Mouse (Mus musculus): ENCODE data around the gene Nxt1. TPM values are rescaled to one million over a fixed set of nuclear protein-coding genes. Genes with fewer than 3 reads are reported as not detected.

Gene Nxt1
- total and polyA plus RNA-seq, 2 experiments from 2014 or later, result 22.7 to 24.9 TPM

GRCm38 (mm10) chr2:148634466-148634865 is 37.9 kb upstream of the Nxt1 start:
- ATAC-seq (ENCODE audit: low FRiP score), result no peak
- WGBS, result 91% methylated on average over 4 of the region's 4 CpGs
- DNase-seq (ENCODE audit: low spot score), result no peak

DNA sequence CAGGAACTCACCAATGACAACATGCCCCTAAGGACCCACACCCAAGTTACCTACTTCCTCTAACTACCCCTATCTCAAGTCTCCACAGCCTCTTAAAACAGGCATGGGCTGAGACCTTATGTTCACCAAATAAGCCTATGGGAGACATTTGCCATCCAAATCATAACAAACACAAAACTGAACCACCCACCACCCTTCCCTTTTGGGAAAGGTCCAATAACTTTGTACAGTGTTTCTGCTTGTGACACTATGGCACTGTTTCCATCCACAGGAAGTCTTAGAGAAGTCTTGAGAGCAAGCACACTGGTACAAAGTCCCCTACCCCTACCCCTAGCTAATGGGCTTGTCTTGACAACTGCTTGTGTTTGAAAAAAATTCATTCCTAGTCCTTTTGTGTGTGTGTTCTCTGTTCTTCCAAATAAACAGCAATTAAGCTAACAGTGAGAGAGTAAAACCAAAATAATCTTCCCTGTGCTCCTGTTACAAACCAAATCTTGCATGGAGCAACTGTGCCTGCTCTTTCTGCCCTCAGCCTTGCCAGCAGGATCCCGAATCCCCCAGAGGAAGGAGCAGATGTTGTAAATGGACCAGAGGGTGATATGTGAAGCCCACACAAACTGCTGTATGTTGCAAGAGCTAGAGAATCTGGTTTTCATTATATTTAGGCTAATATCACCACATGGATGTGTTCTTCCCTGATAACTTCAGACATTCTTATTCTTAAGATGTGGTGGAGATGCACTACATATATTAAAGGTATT is 29.6 kb upstream of the Nxt1 start:
- no peak for DNase-seq (ENCODE audit: low spot score)
- no peaks in the 10 kb centered on the region for H3K27me3 ChIP-seq (ENCODE audit: insufficient read depth, low read length)
- H3K9me3 ChIP-seq (ENCODE audit: low read length), result no peaks in the 10 kb centered on the region
- ATAC-seq (ENCODE audit: low FRiP score), result no peak
- no peak overlapping the region for H3K27ac ChIP-seq (ENCODE audit: low read depth, low read length)
- no peak overlapping the region for H3K9ac ChIP-seq (replicated peaks; ENCODE audit: low read length, poor library complexity, severe bottlenecking)
- H3K4me1 ChIP-seq (ENCODE audit: insufficient read depth, low read length), result no peaks in the 10 kb centered on the region
- no peak overlapping the region for H3K4me2 ChIP-seq (ENCODE audit: low read depth, low read length, poor library complexity, severe bottlenecking)
- no peaks in the 10 kb centered on the region for H3K36me3 ChIP-seq (ENCODE audit: insufficient read depth, low read length)
- H3K4me3 ChIP-seq (ENCODE audit: low read depth, low read length), result no peak overlapping the region
- 64% methylated on average over 1 of the region's 1 CpGs for WGBS
- no peak for TF ChIP-seq CTCF (IDR thresholded peaks at IDR 0.05)

More at GRCm38 (mm10) chr2:148634466-148634865, 37.9 kb upstream of the Nxt1 start:
- TF ChIP-seq CTCF (IDR thresholded peaks at IDR 0.05), result no peak
- no peak overlapping the region for H3K4me3 ChIP-seq (ENCODE audit: low read depth, low read length)
- no peak overlapping the region for H3K4me2 ChIP-seq (ENCODE audit: low read depth, low read length, poor library complexity, severe bottlenecking)
- no peaks in the 10 kb centered on the region for H3K27me3 ChIP-seq (ENCODE audit: insufficient read depth, low read length)
- no peak overlapping the region for H3K9ac ChIP-seq (replicated peaks; ENCODE audit: low read length, poor library complexity, severe bottlenecking)
- no peaks in the 10 kb centered on the region for H3K4me1 ChIP-seq (ENCODE audit: insufficient read depth, low read length)
- no peaks in the 10 kb centered on the region for H3K36me3 ChIP-seq (ENCODE audit: insufficient read depth, low read length)
- H3K9me3 ChIP-seq (ENCODE audit: low read length), result no peaks in the 10 kb centered on the region
- H3K27ac ChIP-seq (ENCODE audit: low read depth, low read length), result no peak overlapping the region

DNA sequence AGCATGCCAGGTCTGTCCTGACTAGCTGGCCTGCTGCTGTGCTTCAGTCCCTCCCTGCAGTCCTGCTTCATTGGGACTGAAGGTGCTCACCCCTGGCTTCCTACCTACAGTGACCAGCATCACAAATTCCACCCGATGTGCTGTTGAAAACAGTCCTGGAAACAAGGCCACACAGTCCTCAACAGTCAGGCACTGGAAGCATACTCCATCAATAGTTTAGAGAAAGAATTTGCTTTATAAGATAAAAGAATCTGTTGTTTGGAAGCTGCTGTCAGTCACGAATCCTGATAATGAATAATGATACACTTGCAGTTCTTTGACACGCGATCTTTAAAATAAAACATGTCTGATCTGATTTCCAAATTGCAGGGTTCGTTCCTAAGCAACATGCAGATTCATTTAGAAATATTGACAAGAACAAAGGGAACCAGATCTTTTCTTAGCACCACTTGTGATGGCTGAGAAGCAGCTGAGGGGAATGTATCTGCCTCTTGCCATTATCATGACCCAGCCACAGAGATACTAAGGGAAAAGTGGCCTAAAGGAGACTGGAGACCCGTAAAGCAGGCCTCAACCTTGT is 27.9 kb upstream of the Nxt1 start:
- 79% methylated on average over 6 of the region's 6 CpGs for WGBS
- Histone ChIP-seq H3K27ac (ENCODE audit: low read depth, low read length) (no peak overlapping the region), H3K9ac (replicated peaks; ENCODE audit: low read length, poor library complexity, severe bottlenecking) (no peak overlapping the region), H3K4me1 (ENCODE audit: insufficient read depth, low read length) (no peaks in the 10 kb centered on the region), H3K9me3 (ENCODE audit: low read length) (no peaks in the 10 kb centered on the region), H3K4me2 (ENCODE audit: low read depth, low read length, poor library complexity, severe bottlenecking) (no peak overlapping the region), H3K27me3 (ENCODE audit: insufficient read depth, low read length) (no peaks in the 10 kb centered on the region), H3K4me3 (ENCODE audit: low read depth, low read length) (no peak overlapping the region), H3K36me3 (ENCODE audit: insufficient read depth, low read length) (no peaks in the 10 kb centered on the region)
- ATAC-seq (ENCODE audit: low FRiP score), result no peak
- TF ChIP-seq CTCF (IDR thresholded peaks at IDR 0.05), result no peak
- no peak for DNase-seq (ENCODE audit: low spot score)

DNA sequence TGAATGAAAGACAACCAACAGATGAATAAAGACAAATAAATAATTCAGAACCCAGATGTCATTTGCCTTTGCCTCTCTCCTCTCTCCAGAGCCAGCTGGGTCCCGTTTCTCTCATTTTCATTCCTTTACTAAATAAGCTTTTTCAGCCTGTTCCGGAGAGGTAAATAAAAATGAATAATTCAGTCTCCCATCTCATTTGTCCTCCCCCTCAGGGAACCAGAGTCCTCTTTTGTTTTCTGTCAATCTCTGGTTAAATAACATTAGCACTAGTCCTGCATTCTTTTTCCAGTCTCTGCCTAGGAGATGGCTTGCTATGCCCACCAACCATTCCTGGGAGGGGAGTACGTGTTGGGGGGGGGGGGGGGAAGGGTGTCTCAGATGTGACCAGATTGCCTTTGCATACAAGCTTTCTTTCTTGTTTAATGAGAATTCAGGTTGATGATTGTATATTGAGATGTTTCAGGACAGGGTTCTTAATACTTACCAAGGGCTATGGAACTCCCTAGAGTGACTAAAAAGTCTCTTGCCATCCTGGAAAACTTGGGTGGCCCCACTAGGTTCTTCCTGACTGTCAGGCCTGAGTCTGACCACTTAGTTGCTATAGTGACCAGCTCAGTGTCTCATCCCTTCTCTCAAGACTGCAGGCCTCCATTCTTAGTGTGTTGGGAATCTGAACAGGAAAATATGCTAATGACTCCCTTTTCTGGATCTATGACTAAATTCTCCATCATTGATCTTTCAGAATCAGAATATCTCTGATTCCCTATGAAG is 21.6 kb upstream of the Nxt1 start:
- Histone ChIP-seq H3K27ac (ENCODE audit: low read depth, low read length) (no peak overlapping the region), H3K9ac (replicated peaks; ENCODE audit: low read length, poor library complexity, severe bottlenecking) (no peak overlapping the region), H3K4me1 (ENCODE audit: insufficient read depth, low read length) (no peaks in the 10 kb centered on the region), H3K9me3 (ENCODE audit: low read length) (no peaks in the 10 kb centered on the region), H3K27me3 (ENCODE audit: insufficient read depth, low read length) (no peaks in the 10 kb centered on the region), H3K36me3 (ENCODE audit: insufficient read depth, low read length) (no peaks in the 10 kb centered on the region), H3K4me3 (ENCODE audit: low read depth, low read length) (no peak overlapping the region), H3K4me2 (ENCODE audit: low read depth, low read length, poor library complexity, severe bottlenecking) (no peak overlapping the region)
- peak; percentile 27 for DNase-seq (ENCODE audit: low spot score)
- WGBS, result 6% methylated on average over 3 of the region's 3 CpGs
- TF ChIP-seq CTCF (IDR thresholded peaks at IDR 0.05), result no peak
- ATAC-seq (ENCODE audit: low FRiP score), result no peak

- Histone ChIP-seq H3K4me2 (ENCODE audit: low read depth, low read length, poor library complexity, severe bottlenecking) (no peak overlapping the region), H3K27me3 (ENCODE audit: insufficient read depth, low read length) (no peaks in the 10 kb centered on the region), H3K4me3 (ENCODE audit: low read depth, low read length) (no peak overlapping the region), H3K9me3 (ENCODE audit: low read length) (no peaks in the 10 kb centered on the region), H3K36me3 (ENCODE audit: insufficient read depth, low read length) (no peaks in the 10 kb centered on the region), H3K4me1 (ENCODE audit: insufficient read depth, low read length) (no peaks in the 10 kb centered on the region), H3K27ac (ENCODE audit: low read depth, low read length) (no peak overlapping the region), H3K9ac (replicated peaks; ENCODE audit: low read length, poor library complexity, severe bottlenecking) (no peak overlapping the region)
- ATAC-seq (ENCODE audit: low FRiP score) (peak; percentile 78), DNase-seq (ENCODE audit: low spot score) (peak; percentile 81)
- WGBS, result 3% methylated on average over 3 of the region's 3 CpGs
- TF ChIP-seq CTCF (IDR thresholded peaks at IDR 0.05), result peak; percentile 93
Measured at GRCm38 (mm10) chr2:148654961-148655360, 17.4 kb upstream of the Nxt1 start.

GRCm38 (mm10) chr2:148663458-148663857 is 8.9 kb upstream of the Nxt1 start:
- Histone ChIP-seq H3K4me3 (ENCODE audit: low read depth, low read length) (no peak overlapping the region), H3K27me3 (ENCODE audit: insufficient read depth, low read length) (no peaks in the 10 kb centered on the region), H3K9ac (replicated peaks; ENCODE audit: low read length, poor library complexity, severe bottlenecking) (no peak overlapping the region), H3K36me3 (ENCODE audit: insufficient read depth, low read length) (no peaks in the 10 kb centered on the region), H3K27ac (ENCODE audit: low read depth, low read length) (no peak overlapping the region), H3K4me1 (ENCODE audit: insufficient read depth, low read length) (no peaks in the 10 kb centered on the region), H3K4me2 (ENCODE audit: low read depth, low read length, poor library complexity, severe bottlenecking) (no peak overlapping the region), H3K9me3 (ENCODE audit: low read length) (no peaks in the 10 kb centered on the region)
- no peak for TF ChIP-seq CTCF (IDR thresholded peaks at IDR 0.05)
- 100% methylated on average over 1 of the region's 1 CpGs for WGBS
- DNase-seq (ENCODE audit: low spot score), result no peak
- no peak for ATAC-seq (ENCODE audit: low FRiP score)
